Mouse (Mus musculus): ENCODE data around the gene Chrne.
"Not testable (repeated sequence)": the region's sequence is repeated elsewhere in the genome, so short reads cannot be mapped to it uniquely, and the experiment has no call there.

Gene Chrne

DNA sequence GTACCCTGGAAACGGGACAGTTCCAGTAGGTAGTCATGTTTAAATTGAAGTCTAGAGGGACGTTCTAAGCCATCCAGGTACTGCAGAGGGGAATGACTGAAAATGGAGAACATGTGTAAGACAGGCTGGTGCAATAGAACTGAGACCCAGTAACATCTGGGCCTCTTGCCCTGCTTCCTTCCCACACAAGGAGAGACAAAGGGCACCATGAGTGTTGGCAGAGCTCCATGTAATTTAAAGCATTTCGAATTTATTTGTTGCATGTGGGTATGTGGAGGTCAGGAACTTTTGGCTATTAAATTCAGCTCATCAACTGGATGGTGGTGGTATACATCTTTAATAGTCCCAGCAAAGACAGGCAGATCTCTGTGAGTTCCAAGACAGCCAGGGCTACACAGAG, 36.8 kb downstream of the Chrne start:
- no peak for DNase-seq

DNA sequence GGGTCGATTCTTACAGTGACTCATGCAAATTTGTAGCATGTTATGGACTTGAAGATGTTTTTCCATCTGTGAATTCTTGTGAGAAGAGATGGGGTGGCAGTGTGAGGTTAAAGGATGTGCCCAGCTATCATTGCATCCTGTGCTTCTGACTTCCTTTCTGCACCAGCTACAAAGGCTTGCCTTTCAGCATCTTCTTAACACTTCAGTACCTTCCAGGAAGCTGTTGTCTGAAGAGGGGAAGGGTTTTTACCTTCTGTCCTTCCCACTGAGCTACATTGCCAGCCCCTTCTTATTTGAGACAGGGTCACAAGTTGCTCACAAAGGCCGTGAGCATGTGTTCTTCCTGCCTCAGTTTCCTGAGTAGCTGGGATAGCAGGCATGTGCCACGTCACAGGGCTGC, 38.1 kb downstream of the Chrne start:
- DNase-seq: no peak

DNA sequence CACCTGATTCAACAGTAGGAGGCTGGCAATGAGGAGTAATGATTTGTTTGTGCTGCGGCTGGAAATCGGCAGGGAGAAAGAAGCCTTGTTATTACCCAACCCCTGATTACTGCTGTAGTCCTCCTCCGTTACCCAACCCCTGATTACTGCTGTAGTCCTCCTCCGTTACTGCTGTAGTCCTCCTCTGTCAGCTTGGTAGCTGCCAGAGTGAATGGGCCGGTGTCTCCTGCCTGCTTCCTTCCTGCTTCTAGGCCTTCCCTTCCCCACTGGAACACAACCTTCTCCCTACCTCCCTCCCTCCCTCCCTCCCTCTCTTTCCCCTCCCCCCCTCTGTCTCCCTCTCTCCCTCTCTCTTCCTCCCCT, 38.7 kb downstream of the Chrne start:
- no peak for DNase-seq

- DNase-seq: no peak
Measured at GRCm38 (mm10) chr11:70579710-70580357, 39.2 kb downstream of the Chrne start.

DNA sequence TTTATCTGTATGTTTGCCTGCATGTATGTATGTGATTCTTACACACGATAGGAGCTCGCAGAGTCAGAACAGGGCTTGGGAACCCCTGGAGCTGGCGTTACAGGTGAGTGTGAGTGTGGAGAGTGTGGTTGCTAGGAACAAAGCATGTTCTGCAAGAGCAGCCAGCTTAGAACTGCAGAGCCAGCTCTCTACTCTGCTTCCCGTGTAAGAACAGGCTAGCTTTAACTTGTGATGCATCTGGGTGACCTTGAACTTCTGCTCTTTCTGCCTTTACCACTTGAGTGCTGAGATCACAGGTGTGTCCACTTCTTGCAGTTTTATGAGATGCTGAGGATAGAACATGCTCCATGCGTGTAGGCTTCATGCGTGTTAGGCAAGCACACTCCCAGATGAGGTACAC, 40.1 kb downstream of the Chrne start:
- DNase-seq: no peak

DNA sequence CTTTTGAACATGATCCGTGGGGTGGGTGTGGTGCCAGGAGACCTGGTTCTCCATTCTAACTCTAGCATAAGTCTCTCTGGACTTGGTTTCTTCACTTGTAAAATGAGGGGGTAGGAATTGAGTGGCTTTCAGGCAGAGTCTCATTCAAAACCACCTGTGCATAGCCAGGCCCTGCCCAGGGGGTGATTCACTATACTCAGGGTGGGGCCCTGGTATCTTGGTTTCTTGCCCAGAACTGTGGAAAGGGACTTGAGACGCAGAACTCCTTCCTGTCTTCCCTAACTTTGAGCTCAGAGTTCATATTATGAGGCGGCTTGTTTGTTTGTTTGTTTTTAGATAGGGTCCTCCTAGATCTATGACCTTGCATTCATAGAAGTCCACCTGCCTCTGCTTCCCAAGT, 41.8 kb downstream of the Chrne start:
- DNase-seq: no peak

- no peak for DNase-seq
Measured at GRCm38 (mm10) chr11:70573872-70574271, 45.1 kb downstream of the Chrne start.

GRCm38 (mm10) chr11:70572348-70572902, 46.6 kb downstream of the Chrne start:
- DNase-seq: no peak

DNA sequence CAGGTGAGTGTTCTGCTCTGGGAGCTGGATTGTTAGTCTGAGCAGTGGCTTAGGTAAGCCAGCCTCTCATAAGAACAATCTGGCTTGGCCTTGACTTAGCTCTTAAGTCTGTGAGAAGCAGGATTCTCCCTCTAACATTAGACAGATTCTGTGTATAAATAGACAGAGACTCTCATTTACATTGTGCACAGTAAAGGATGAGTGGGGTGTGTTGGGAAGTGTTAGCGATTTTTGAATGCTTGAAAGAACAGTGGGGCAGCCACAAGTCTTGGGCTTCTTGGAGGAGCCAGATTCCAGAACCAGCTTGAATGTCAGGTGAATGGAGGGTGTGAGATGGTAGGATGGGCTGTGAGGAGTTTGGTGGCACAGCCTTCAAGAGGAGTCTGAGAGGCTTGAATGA, 47.4 kb downstream of the Chrne start:
- no peak for DNase-seq

GRCm38 (mm10) chr11:70570614-70571013, 48.4 kb downstream of the Chrne start:
- not testable (repeated sequence) for DNase-seq

- no peak for DNase-seq
Measured at GRCm38 (mm10) chr11:70566586-70566985, 52.4 kb downstream of the Chrne start.
